Mouse (Mus musculus) testis, adult 2 months (tissue): ENCODE data around the gene Zmiz1.

Source experiments
- CTCF ChIP-seq: fragments of 200-500 bp; IDR thresholded peaks from 2 replicates; pipeline ENCODE4 v1.5.1; 2012; ENCODE audit warnings: low read depth, mild to moderate bottlenecking, inconsistent platforms, low read length, moderate library complexity; ENCODE audit not compliant: control insufficient read depth, insufficient read depth, insufficient replicate concordance
- POLR2A ChIP-seq: fragments of 200-500 bp; IDR thresholded peaks from 2 replicates; pipeline ENCODE4 v1.6.1; 2012; ENCODE audit warnings: low read depth, mild to moderate bottlenecking, inconsistent platforms, low read length, moderate library complexity; ENCODE audit not compliant: control insufficient read depth

- no peak for TF ChIP-seq POLR2A
- no peak for TF ChIP-seq CTCF
Measured at GRCm38 (mm10) chr14:25525729-25526128, 66.7 kb downstream of the Zmiz1 start.
